Mouse (Mus musculus) frontal cortex, postnatal 10 days (tissue): ENCODE results near the gene Taldo1.
"Not testable (repeated sequence)": the region's sequence is repeated elsewhere in the genome, so short reads cannot be mapped to it uniquely, and the experiment has no call there.

Experiments used
- DNase-seq, 2 experiments: peaks; one replicate each; pipeline ENCODE4 v3.0.0; 2022; ENCODE audit warnings: low spot score in 2 of 2, mixed read lengths in 1 of 2

The Taldo1 gene

DNA sequence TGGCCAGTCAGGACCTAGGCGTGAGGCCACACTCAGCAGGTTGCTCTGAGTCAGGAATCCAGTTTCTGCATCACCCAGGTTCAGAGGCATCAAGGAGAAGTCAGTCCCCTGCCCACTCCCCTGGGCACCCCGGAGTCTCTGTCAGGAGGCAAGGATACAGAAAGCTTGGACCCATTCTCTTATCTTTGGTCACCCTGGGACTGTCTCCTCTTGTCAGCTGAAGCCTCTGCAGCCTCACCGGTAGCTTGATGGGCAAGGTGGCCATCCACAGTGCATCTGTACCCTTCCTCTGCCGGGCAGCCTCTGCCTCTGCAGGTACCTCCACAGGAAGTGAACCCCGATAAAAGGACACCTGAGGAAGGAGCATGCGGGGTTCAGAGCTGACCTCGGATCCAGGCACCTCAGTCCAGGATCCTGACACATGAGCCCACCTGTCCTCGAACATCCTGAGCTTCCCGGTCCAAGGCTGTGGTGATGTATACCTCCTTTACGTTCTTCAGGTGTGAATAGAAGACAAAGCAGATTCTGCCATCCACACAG is 47.2 kb downstream of the Taldo1 start:
- peak in 1 of 2 experiments; percentile 7 for DNase-seq

GRCm38 (mm10) chr7:141439811-141440210 is 47.8 kb downstream of the Taldo1 start:
- DNase-seq, result peak; percentile 7 to 16

DNA sequence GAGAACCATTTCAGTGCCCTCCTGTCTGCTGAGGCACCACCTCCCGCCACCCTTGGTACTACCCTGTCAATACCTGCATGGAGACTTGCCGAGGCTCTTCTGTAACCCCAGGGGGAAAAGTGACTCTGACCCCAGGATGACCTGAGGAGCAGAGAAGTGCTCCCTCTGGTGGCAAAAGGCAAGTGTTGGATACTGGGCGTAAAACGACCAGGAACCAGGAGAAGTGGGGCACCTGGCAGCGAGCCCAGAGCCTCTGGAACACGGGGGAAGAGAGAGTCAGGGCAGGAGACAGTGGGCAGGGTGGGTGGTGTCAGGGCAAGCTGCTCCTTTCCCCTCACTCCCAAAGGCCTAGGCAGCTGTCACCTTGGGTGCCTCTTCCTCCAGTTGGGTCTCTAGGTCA is 48.6 kb downstream of the Taldo1 start:
- peak; percentile 58 to 60 for DNase-seq

GRCm38 (mm10) chr7:141441460-141441859 is 49.5 kb downstream of the Taldo1 start:
- DNase-seq, result peak in 1 of 2 experiments; percentile 11

GRCm38 (mm10) chr7:141442199-141442598 is 50.2 kb downstream of the Taldo1 start:
- DNase-seq, result peak in 1 of 2 experiments; percentile 6

DNA sequence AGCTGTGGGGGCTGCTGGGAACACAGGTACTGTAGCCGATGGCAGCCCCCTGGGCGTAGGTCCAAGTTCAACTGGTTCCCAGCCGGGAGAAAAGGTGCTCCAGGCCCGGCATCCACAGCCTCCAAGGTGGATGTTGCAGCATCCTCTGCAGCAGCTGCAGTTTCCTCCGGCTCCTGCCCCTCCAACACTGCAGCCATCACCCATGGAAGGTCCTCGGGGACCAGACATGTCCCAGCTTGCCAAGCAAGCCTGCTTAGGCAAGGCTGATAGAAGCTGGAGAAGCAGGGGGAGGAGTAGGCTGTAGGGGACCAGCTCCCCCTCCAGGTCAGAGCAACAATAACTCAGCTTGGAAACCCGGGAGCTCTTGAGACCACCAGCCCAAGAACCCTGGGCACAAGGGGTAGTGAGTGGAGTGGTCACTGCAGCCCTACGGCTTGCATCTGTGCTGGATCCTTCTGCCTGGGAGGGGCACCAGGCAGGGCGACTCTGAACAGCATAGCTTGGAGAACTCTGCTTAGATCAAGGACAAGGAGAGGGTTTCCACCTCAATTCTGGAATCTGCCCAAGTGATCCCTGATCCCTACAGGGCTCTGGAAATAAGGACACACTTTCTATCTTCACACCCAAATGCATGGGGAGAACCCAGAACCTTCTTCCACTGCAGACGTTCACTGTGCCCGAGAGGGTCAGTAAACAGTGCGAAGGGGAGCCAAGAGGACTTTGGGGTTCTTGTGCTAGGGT is 51.3 kb downstream of the Taldo1 start:
- DNase-seq, result peak; percentile 10 to 16

- peak; percentile 21 to 25 for DNase-seq
Observed at GRCm38 (mm10) chr7:141443828-141444237, 51.8 kb downstream of the Taldo1 start, which contains the start of gene Pidd1. Gene Pidd1 (minus strand): TSS chr7:141444025.

DNA sequence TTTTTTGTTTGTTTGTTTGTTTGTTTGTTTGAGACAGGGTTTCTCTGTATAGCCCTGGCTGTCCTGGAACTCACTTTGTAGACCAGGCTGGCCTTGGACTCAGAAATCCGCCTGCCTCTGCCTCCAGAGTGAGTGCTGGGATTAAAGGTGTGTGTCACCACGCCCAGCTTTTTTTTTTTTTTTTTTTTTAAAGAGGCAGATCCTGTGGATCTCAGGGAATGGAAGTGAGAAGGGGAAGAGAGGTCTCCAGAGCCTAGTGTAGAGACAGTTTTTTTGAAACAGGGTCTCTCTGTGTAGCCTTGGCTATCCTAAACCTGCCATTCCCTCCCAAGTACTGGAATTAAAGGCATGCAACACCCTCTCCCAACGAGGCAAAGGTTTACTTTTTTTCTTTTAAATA is 54.4 kb downstream of the Taldo1 start:
- not testable (repeated sequence) for DNase-seq

GRCm38 (mm10) chr7:141447110-141447991 is 55.4 kb downstream of the Taldo1 start, which contains the start of gene Rplp2:
Gene Rplp2 (plus strand): TSS chr7:141447370.
- DNase-seq, result peak; percentile 88 to 94

GRCm38 (mm10) chr7:141451928-141452327 is 59.9 kb downstream of the Taldo1 start:
- no peak for DNase-seq
